Mouse (Mus musculus) erythroblast, embryonic 14.5 days (primary cell): ENCODE results near the gene Cldn22.

Experiments used
- GATA1 ChIP-seq: IDR thresholded peaks from 2 replicates; pipeline ENCODE4 v1.6.1; 2012; ENCODE audit warnings: low read length, inconsistent platforms, mixed read lengths
- TAL1 ChIP-seq: IDR thresholded peaks from 3 replicates; pipeline ENCODE4 v1.6.1; 2012; ENCODE audit warnings: low read length, inconsistent platforms, mixed read lengths

- TF ChIP-seq TAL1 = no peak
- no peak for TF ChIP-seq GATA1
Observed at GRCm38 (mm10) chr8:47783944-47784343, 40.3 kb upstream of the Cldn22 start.
